Mouse (Mus musculus) hindbrain, embryonic 13.5 days (tissue): ENCODE results near the gene T. TPM values are rescaled to one million over a fixed set of nuclear protein-coding genes. Genes with fewer than 3 reads are reported as not detected.
A peak's percentile ranks its signal among the peaks of the same experiment; 100 is the strongest.

Source experiments
- ATAC-seq: fragments of 200-750 bp; cut with Nextera tagmentation; 2 replicates; pipeline ENCODE4 v1.8.0; 2017; ENCODE audit warnings: moderate TSS enrichment; ENCODE audit not compliant: low FRiP score
- H3K27ac ChIP-seq: fragments of 300-500 bp; sonication (generic); 2 replicates; pipeline ENCODE4 v1.5.1; 2015; ENCODE audit warnings: inconsistent platforms, mild to moderate bottlenecking, moderate library complexity
- H3K27me3 ChIP-seq: fragments of 300-500 bp; sonication (generic); 2 replicates; pipeline ENCODE4 v1.6.1; 2015; ENCODE audit warnings: mild to moderate bottlenecking, inconsistent platforms
- H3K36me3 ChIP-seq: fragments of 300-500 bp; sonication (generic); 2 replicates; pipeline ENCODE4 v1.6.1; 2015; ENCODE audit warnings: mild to moderate bottlenecking, inconsistent platforms
- H3K4me1 ChIP-seq: fragments of 300-500 bp; sonication (generic); replicated peaks from 2 replicates; pipeline ENCODE4 v1.6.1; 2015; ENCODE audit warnings: inconsistent platforms
- H3K4me2 ChIP-seq: fragments of 300-500 bp; sonication (generic); 2 replicates; pipeline ENCODE4 v1.6.1; 2015; ENCODE audit warnings: inconsistent platforms, mild to moderate bottlenecking, moderate library complexity
- H3K4me3 ChIP-seq: fragments of 300-500 bp; sonication (generic); 2 replicates; pipeline ENCODE4 v1.5.1; 2015; ENCODE audit warnings: mild to moderate bottlenecking, inconsistent platforms
- H3K9ac ChIP-seq: fragments of 300-500 bp; sonication (generic); 2 replicates; pipeline ENCODE4 v1.6.1; 2015; ENCODE audit warnings: mild to moderate bottlenecking, inconsistent platforms
- H3K9me3 ChIP-seq: fragments of 300-500 bp; sonication (generic); 2 replicates; pipeline ENCODE4 v1.6.1; 2016; ENCODE audit warnings: inconsistent platforms
- WGBS: fragments of 180-500 bp; shearing (Covaris S2); methylation state at CpG from one replicate; pipeline ENCODE4 v1.1.7; 2015; 5-methylcytosine and 5-hydroxymethylcytosine counted together
- polyA plus RNA-seq: library from polyadenylated mRNA; unstranded; fragments of >200 nt; fragmentation: Nextera tagmentation; extraction: Ambion mirVana; gene quantifications from 2 replicates; pipeline ENCODE4 v1.2.1, GENCODE M21; 2015

Gene T
- polyA plus RNA-seq, 1 experiment from 2014 or later, result 0.44 TPM

GRCm38 (mm10) chr17:8410330-8410729, 23.9 kb upstream of the T start:
- WGBS, result 86% methylated on average over 2 of the region's 2 CpGs

GRCm38 (mm10) chr17:8413656-8414055, 20.6 kb upstream of the T start:
- Histone ChIP-seq H3K9me3 (no peaks in the 10 kb centered on the region), H3K9ac (no peak overlapping the region), H3K4me3 (no peak overlapping the region), H3K27me3 (peaks cover 29% of the 10 kb centered on the region), H3K27ac (no peak overlapping the region), H3K4me1 (peaks cover 13% of the 10 kb centered on the region), H3K4me2 (no peak overlapping the region), H3K36me3 (no peaks in the 10 kb centered on the region)
- WGBS, result 35% methylated on average over 5 of the region's 5 CpGs
- ATAC-seq, result no peak

More at GRCm38 (mm10) chr17:8410330-8410729, 23.9 kb upstream of the T start:
- no peaks in the 10 kb centered on the region for H3K36me3 ChIP-seq
- H3K4me1 ChIP-seq, result peaks cover 21% of the 10 kb centered on the region
- H3K27ac ChIP-seq, result no peak overlapping the region
- H3K4me2 ChIP-seq, result no peak overlapping the region
- H3K4me3 ChIP-seq, result no peak overlapping the region
- no peak for ATAC-seq
- peaks cover 31% of the 10 kb centered on the region for H3K27me3 ChIP-seq
- no peak overlapping the region for H3K9ac ChIP-seq
- H3K9me3 ChIP-seq, result no peaks in the 10 kb centered on the region

GRCm38 (mm10) chr17:8415533-8415932, 18.7 kb upstream of the T start:
- Histone ChIP-seq H3K4me2 (no peak overlapping the region), H3K27me3 (peaks cover 23% of the 10 kb centered on the region), H3K9me3 (no peaks in the 10 kb centered on the region), H3K36me3 (no peaks in the 10 kb centered on the region), H3K27ac (no peak overlapping the region), H3K4me1 (peaks cover 7% of the 10 kb centered on the region; the same call in 1 of the 2 replicates), H3K9ac (no peak overlapping the region), H3K4me3 (no peak overlapping the region)
- 13% methylated on average over 8 of the region's 8 CpGs for WGBS
- ATAC-seq, result no peak

- peaks cover 23% of the 10 kb centered on the region for H3K27me3 ChIP-seq
- H3K9me3 ChIP-seq, result no peaks in the 10 kb centered on the region
- H3K4me1 ChIP-seq, result peaks cover 7% of the 10 kb centered on the region; the same call in 1 of the 2 replicates
- no peak overlapping the region for H3K9ac ChIP-seq
- no peak for ATAC-seq
- no peak overlapping the region for H3K4me3 ChIP-seq
- no peaks in the 10 kb centered on the region for H3K36me3 ChIP-seq
- no peak overlapping the region for H3K4me2 ChIP-seq
- 54% methylated on average over 8 of the region's 8 CpGs for WGBS
- no peak overlapping the region for H3K27ac ChIP-seq
These were observed 17.4 kb upstream of the T start for GRCm38 (mm10) chr17:8416865-8417264.

- ATAC-seq, result no peak
- Histone ChIP-seq H3K9me3 (no peaks in the 10 kb centered on the region), H3K36me3 (no peaks in the 10 kb centered on the region), H3K4me3 (no peak overlapping the region), H3K9ac (no peak overlapping the region), H3K4me1 (peaks cover 2% of the 10 kb centered on the region; the same call in 1 of the 2 replicates), H3K4me2 (no peak overlapping the region), H3K27ac (no peak overlapping the region), H3K27me3 (peaks cover 7% of the 10 kb centered on the region)
- 54% methylated on average over 1 of the region's 1 CpGs for WGBS
These were observed 13.5 kb upstream of the T start for GRCm38 (mm10) chr17:8420739-8421138.

- ATAC-seq, result no peak
- H3K27me3 ChIP-seq, result peaks cover 10% of the 10 kb centered on the region
- no peaks in the 10 kb centered on the region for H3K9me3 ChIP-seq
- no peak overlapping the region for H3K4me3 ChIP-seq
- no peaks in the 10 kb centered on the region for H3K36me3 ChIP-seq
- WGBS, result 54% methylated on average over 5 of the region's 5 CpGs
- H3K27ac ChIP-seq, result no peak overlapping the region
- H3K4me1 ChIP-seq, result no peaks in the 10 kb centered on the region
- H3K4me2 ChIP-seq, result no peak overlapping the region
- no peak overlapping the region for H3K9ac ChIP-seq
These were observed 12.7 kb upstream of the T start for GRCm38 (mm10) chr17:8421517-8421916.

GRCm38 (mm10) chr17:8423283-8423682, 10.9 kb upstream of the T start:
- ATAC-seq, result no peak
- WGBS, result 35% methylated on average over 2 of the region's 2 CpGs
- Histone ChIP-seq H3K9ac (no peak overlapping the region), H3K36me3 (no peaks in the 10 kb centered on the region), H3K4me2 (no peak overlapping the region), H3K4me1 (no peaks in the 10 kb centered on the region), H3K27ac (no peak overlapping the region), H3K9me3 (no peaks in the 10 kb centered on the region), H3K27me3 (peaks cover 23% of the 10 kb centered on the region), H3K4me3 (no peak overlapping the region)

GRCm38 (mm10) chr17:8429436-8429835, 4.8 kb upstream of the T start:
- ATAC-seq, result no peak
- Histone ChIP-seq H3K4me3 (no peak overlapping the region), H3K9me3 (no peaks in the 10 kb centered on the region), H3K4me2 (no peak overlapping the region), H3K9ac (no peak overlapping the region), H3K27me3 (peaks cover 85% of the 10 kb centered on the region), H3K27ac (no peak overlapping the region), H3K4me1 (peaks cover 24% of the 10 kb centered on the region), H3K36me3 (no peaks in the 10 kb centered on the region)
- WGBS, result 1% methylated on average over 16 of the region's 16 CpGs

- H3K4me1 ChIP-seq, result peaks cover 26% of the 10 kb centered on the region
- no peak for ATAC-seq
- H3K4me3 ChIP-seq, result no peak overlapping the region
- no peak overlapping the region for H3K27ac ChIP-seq
- no peaks in the 10 kb centered on the region for H3K36me3 ChIP-seq
- H3K9me3 ChIP-seq, result no peaks in the 10 kb centered on the region
- WGBS, result 2% methylated on average over 5 of the region's 5 CpGs
- H3K27me3 ChIP-seq, result peaks cover 88% of the 10 kb centered on the region
- no peak overlapping the region for H3K9ac ChIP-seq
- no peak overlapping the region for H3K4me2 ChIP-seq
These were observed 4.3 kb upstream of the T start for GRCm38 (mm10) chr17:8429896-8430295.

GRCm38 (mm10) chr17:8432179-8432800, 1.9 kb upstream of the T start:
- Histone ChIP-seq H3K9ac (no peak overlapping the region), H3K9me3 (no peaks in the 10 kb centered on the region)
- WGBS, result 2% methylated on average over 17 of the region's 17 CpGs

GRCm38 (mm10) chr17:8433121-8433977, 874 bp upstream of the T start:
- Histone ChIP-seq H3K36me3 (no peaks in the 10 kb centered on the region), H3K27ac (no peak overlapping the region), H3K9ac (no peak overlapping the region), H3K9me3 (no peaks in the 10 kb centered on the region), H3K4me1 (peaks cover 26% of the 10 kb centered on the region), H3K27me3 (peaks cover 100% of the 10 kb centered on the region), H3K4me2 (peak overlapping the region; percentile 42), H3K4me3 (peak overlapping the region; percentile 22)
- ATAC-seq, result no peak
- WGBS, result under 1% methylated on average over 52 of the region's 52 CpGs

More at GRCm38 (mm10) chr17:8432179-8432800, 1.9 kb upstream of the T start:
- no peaks in the 10 kb centered on the region for H3K36me3 ChIP-seq
- no peak for ATAC-seq
- no peak overlapping the region for H3K4me2 ChIP-seq
- H3K27me3 ChIP-seq, result peaks cover 99% of the 10 kb centered on the region
- peaks cover 26% of the 10 kb centered on the region for H3K4me1 ChIP-seq
- no peak overlapping the region for H3K27ac ChIP-seq
- H3K4me3 ChIP-seq, result no peak overlapping the region

GRCm38 (mm10) chr17:8436184-8436583, 2.0 kb downstream of the T start:
- ATAC-seq, result no peak

More at GRCm38 (mm10) chr17:8436184-8436583, 2.0 kb downstream of the T start:
- Histone ChIP-seq H3K4me2 (no peak overlapping the region), H3K27ac (no peak overlapping the region), H3K9me3 (no peaks in the 10 kb centered on the region), H3K4me3 (no peak overlapping the region), H3K36me3 (no peaks in the 10 kb centered on the region), H3K9ac (no peak overlapping the region), H3K4me1 (peaks cover 18% of the 10 kb centered on the region), H3K27me3 (peaks cover 92% of the 10 kb centered on the region)
- WGBS, result 20% methylated on average over 7 of the region's 7 CpGs
